Mouse (Mus musculus) ES-E14 (cell line): ENCODE measurements around the gene Iqcn.

Experiments
- CHD2 ChIP-seq: IDR thresholded peaks from 2 replicates; pipeline ENCODE4 v1.6.1; 2014; ENCODE audit warnings: mild to moderate bottlenecking, low read depth, low read length, inconsistent platforms
- HCFC1 ChIP-seq: IDR thresholded peaks from 2 replicates; pipeline ENCODE4 v1.6.1; 2012; ENCODE audit warnings: low read length, inconsistent platforms, borderline replicate concordance; ENCODE audit not compliant: insufficient read depth
- MAFK ChIP-seq: IDR thresholded peaks from 2 replicates; pipeline ENCODE4 v1.6.1; 2014; ENCODE audit warnings: mild to moderate bottlenecking, low read depth, low read length, inconsistent platforms; ENCODE audit not compliant: insufficient read depth

DNA sequence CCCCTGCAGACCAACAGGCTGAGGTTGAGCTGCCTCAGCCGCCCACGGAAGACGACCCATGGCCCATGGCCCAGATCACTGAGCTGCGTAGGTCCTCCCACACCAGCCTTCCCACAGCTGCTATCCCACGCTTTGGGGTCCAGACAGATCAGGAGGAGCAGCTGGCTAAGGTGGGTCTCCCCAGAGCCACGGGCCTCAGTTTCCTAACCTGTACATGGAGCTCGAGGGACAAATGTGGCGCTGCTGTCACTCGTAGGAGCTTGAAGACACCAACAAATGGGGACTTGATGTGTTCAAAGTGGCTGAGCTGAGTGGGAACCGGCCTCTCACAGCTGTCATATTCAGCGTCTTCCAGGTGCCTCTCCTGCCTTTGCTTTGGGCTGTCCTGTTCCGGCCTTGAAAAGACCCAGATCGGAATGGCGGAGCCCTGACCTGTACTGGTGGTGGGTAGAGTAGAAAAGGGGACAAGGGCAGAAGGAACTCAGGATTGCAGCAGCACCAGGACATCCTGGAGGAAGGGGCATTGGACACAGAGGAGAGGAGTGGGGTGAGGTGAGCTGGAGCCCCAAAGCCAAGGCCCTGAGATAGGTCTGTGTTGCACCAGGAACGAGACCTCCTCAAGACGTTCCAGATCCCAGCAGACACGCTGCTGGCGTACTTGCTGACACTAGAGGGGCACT is 44.1 kb downstream of the Iqcn start:
- no peak for TF ChIP-seq HCFC1
- no peak for TF ChIP-seq MAFK
- no peak for TF ChIP-seq CHD2
